Mouse (Mus musculus) lung, embryonic 14.5 days (tissue): Measurements from ENCODE around the gene Tmem251. TPM values are rescaled to one million over a fixed set of nuclear protein-coding genes. Genes with fewer than 3 reads are reported as not detected.

Experiments
- ATAC-seq: fragments of 200-750 bp; cut with Nextera tagmentation; 2 replicates; pipeline ENCODE4 v1.8.0; 2017; ENCODE audit warnings: mild to moderate bottlenecking, moderate TSS enrichment, moderate library complexity; ENCODE audit not compliant: insufficient read depth
- DNase-seq: peaks from one replicate; pipeline ENCODE4 v3.0.0-alpha.2; 2015
- H3K27ac ChIP-seq: fragments of 300-500 bp; sonication (generic); 2 replicates; pipeline ENCODE4 v1.5.1; 2014; ENCODE audit warnings: low read depth, mild to moderate bottlenecking, moderate library complexity
- H3K27me3 ChIP-seq: fragments of 300-500 bp; sonication (generic); 2 replicates; pipeline ENCODE4 v1.6.1; 2014; ENCODE audit warnings: low read length, control low read depth; ENCODE audit not compliant: insufficient read depth
- H3K36me3 ChIP-seq: fragments of 300-500 bp; sonication (generic); 2 replicates; pipeline ENCODE4 v1.6.1; 2014; ENCODE audit warnings: control low read depth; ENCODE audit not compliant: insufficient read depth
- H3K4me1 ChIP-seq: fragments of 300-500 bp; sonication (generic); 2 replicates; pipeline ENCODE4 v1.6.1; 2014; ENCODE audit warnings: antibody characterized with exemption, control low read depth; ENCODE audit not compliant: insufficient read depth
- H3K4me2 ChIP-seq: fragments of 300-500 bp; sonication (generic); 2 replicates; pipeline ENCODE4 v1.6.1; 2014; ENCODE audit warnings: mild to moderate bottlenecking
- H3K4me3 ChIP-seq: fragments of 300-500 bp; sonication (generic); 2 replicates; pipeline ENCODE4 v1.5.1; 2014; ENCODE audit warnings: low read depth, low read length
- H3K9ac ChIP-seq: fragments of 300-500 bp; sonication (generic); 2 replicates; pipeline ENCODE4 v1.6.1; 2014
- H3K9me3 ChIP-seq: fragments of 300-500 bp; sonication (generic); 2 replicates; pipeline ENCODE4 v1.6.1; 2016; ENCODE audit warnings: low read depth, low read length, control low read depth
- CTCF ChIP-seq: IDR thresholded peaks from 2 replicates; pipeline ENCODE4 v1.5.1; 2016; ENCODE audit warnings: antibody characterized with exemption, low read depth
- WGBS: fragments of 180-500 bp; shearing (Covaris S2); extraction: QIAGEN DNeasy Blood & Tissue Kit; methylation state at CpG from one replicate; pipeline ENCODE4 v1.1.7; 2014; 5-methylcytosine and 5-hydroxymethylcytosine counted together
- polyA plus RNA-seq: library from polyadenylated mRNA; unstranded; fragments of >200 nt; fragmentation: Nextera tagmentation; extraction: Ambion mirVana; gene quantifications from 2 replicates; pipeline ENCODE4 v1.2.1, GENCODE M21; 2014

Tmem251 gene
- polyA plus RNA-seq, 1 experiment from 2014 or later: 11.4 TPM

GRCm38 (mm10) chr12:102713153-102713865 is 30.3 kb upstream of the Tmem251 start:
- Histone ChIP-seq H3K36me3 (no peaks in the 10 kb centered on the region), H3K27ac (no peak overlapping the region), H3K4me2 (no peak overlapping the region), H3K27me3 (no peaks in the 10 kb centered on the region), H3K9ac (no peak overlapping the region), H3K4me1 (no peaks in the 10 kb centered on the region), H3K4me3 (no peak overlapping the region), H3K9me3 (no peaks in the 10 kb centered on the region)
- no peak for TF ChIP-seq CTCF
- 58% methylated on average over 20 of the region's 20 CpGs for WGBS
- ATAC-seq: no peak
- DNase-seq: no peak

DNA sequence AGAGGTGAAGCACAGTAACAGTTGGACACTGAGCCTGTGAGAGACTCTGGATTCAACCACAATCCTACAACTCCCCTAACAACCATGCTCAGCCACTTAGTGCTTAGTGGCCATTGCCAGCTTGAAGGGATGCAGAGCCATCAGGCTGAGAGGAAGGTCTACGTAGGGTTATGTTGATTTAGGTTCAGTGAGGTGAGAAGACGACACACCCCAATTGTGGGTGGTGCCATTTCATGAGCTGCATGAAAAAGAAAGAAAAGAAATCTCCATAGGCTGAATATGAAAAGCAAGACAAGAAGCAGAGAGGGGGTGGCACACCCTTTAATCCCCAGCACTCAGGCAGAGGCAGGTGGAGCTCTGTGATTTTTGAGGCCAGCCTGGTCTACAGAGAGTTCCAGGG is 29.4 kb upstream of the Tmem251 start:
- no peak for TF ChIP-seq CTCF
- ATAC-seq (no peak), DNase-seq (no peak)
- Histone ChIP-seq H3K27me3 (no peaks in the 10 kb centered on the region), H3K4me1 (no peaks in the 10 kb centered on the region), H3K36me3 (no peaks in the 10 kb centered on the region), H3K4me3 (no peak overlapping the region), H3K4me2 (no peak overlapping the region), H3K9ac (no peak overlapping the region), H3K9me3 (no peaks in the 10 kb centered on the region), H3K27ac (no peak overlapping the region)
- 65% methylated on average over 2 of the region's 2 CpGs for WGBS

GRCm38 (mm10) chr12:102714654-102715395 is 28.7 kb upstream of the Tmem251 start:
- Histone ChIP-seq H3K36me3 (no peaks in the 10 kb centered on the region), H3K9me3 (no peaks in the 10 kb centered on the region), H3K4me2 (no peak overlapping the region), H3K27ac (no peak overlapping the region), H3K9ac (no peak overlapping the region), H3K27me3 (no peaks in the 10 kb centered on the region), H3K4me3 (no peak overlapping the region), H3K4me1 (no peaks in the 10 kb centered on the region)
- TF ChIP-seq CTCF: no peak
- no peak for ATAC-seq
- 74% methylated on average over 10 of the region's 10 CpGs for WGBS
- no peak for DNase-seq

GRCm38 (mm10) chr12:102719552-102720315 is 23.8 kb upstream of the Tmem251 start:
- ATAC-seq: peak; percentile 50; the same call in 1 of the 2 replicates
- TF ChIP-seq CTCF: peak; percentile 83
- no peaks in the 10 kb centered on the region for H3K9me3 ChIP-seq
- H3K4me2 ChIP-seq: no peak overlapping the region
- no peaks in the 10 kb centered on the region for H3K27me3 ChIP-seq
- H3K9ac ChIP-seq: no peak overlapping the region
- no peaks in the 10 kb centered on the region for H3K4me1 ChIP-seq
- H3K4me3 ChIP-seq: no peak overlapping the region
- peak; percentile 77 for DNase-seq
- H3K27ac ChIP-seq: no peak overlapping the region
- no peaks in the 10 kb centered on the region for H3K36me3 ChIP-seq
- WGBS: 22% methylated on average over 13 of the region's 13 CpGs

DNA sequence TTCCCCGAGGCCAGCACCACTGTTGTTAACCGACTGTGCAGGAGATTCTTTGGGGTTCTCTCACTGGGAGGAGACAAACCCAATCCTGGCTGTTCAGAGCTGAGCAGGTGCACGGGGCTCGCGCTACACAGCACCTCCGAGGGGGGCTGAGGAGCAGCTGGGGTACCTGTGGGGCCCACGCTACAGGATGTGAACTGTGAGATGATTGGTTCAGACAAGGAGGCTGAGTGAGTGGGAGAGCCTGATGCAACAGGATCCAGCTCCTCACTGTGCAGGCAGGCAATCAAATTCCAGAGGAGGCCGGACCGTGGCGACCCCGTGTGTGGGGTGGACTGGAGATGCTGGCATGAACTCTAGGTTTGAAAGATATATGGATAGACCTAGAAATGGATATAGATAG is 21.1 kb upstream of the Tmem251 start:
- Histone ChIP-seq H3K9me3 (no peaks in the 10 kb centered on the region), H3K4me2 (no peak overlapping the region), H3K4me3 (no peak overlapping the region), H3K9ac (no peak overlapping the region), H3K27ac (no peak overlapping the region), H3K27me3 (no peaks in the 10 kb centered on the region), H3K36me3 (no peaks in the 10 kb centered on the region), H3K4me1 (no peaks in the 10 kb centered on the region)
- DNase-seq (no peak), ATAC-seq (no peak)
- WGBS: 46% methylated on average over 11 of the region's 11 CpGs
- TF ChIP-seq CTCF: no peak

- no peak overlapping the region for H3K27ac ChIP-seq
These were observed 20.6 kb upstream of the Tmem251 start for GRCm38 (mm10) chr12:102722966-102723365.

DNA sequence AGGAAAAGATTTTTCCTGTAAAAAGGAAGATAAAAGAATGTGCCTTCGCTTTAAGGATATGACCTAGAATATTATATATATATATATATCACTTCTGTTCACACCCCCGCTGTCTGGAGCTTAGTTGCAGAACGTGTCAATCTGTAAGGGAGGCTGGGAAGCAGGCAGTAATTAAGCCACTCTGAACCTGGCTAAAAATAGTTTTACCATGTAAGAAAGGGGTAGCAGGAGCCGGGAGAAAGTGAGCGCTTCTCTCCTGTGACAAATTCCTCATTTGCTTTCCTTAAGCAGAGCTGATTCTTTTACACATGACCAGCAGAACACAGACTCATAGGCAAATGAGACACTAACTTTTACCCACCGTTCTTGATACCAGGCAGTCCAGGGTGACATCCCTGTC is 19.7 kb upstream of the Tmem251 start:
- no peaks in the 10 kb centered on the region for H3K4me1 ChIP-seq
- no peak for TF ChIP-seq CTCF
- no peaks in the 10 kb centered on the region for H3K36me3 ChIP-seq
- no peak for DNase-seq
- no peak overlapping the region for H3K4me3 ChIP-seq
- no peaks in the 10 kb centered on the region for H3K9me3 ChIP-seq
- WGBS: 68% methylated on average over 6 of the region's 6 CpGs
- no peaks in the 10 kb centered on the region for H3K27me3 ChIP-seq
- H3K4me2 ChIP-seq: no peak overlapping the region
- ATAC-seq: no peak
- H3K9ac ChIP-seq: no peak overlapping the region
- H3K27ac ChIP-seq: no peak overlapping the region

More at GRCm38 (mm10) chr12:102722966-102723365, 20.6 kb upstream of the Tmem251 start:
- H3K9me3 ChIP-seq: no peaks in the 10 kb centered on the region
- DNase-seq (no peak), ATAC-seq (no peak)
- H3K36me3 ChIP-seq: no peaks in the 10 kb centered on the region
- no peak overlapping the region for H3K4me2 ChIP-seq
- H3K9ac ChIP-seq: no peak overlapping the region
- H3K4me1 ChIP-seq: no peaks in the 10 kb centered on the region
- no peaks in the 10 kb centered on the region for H3K27me3 ChIP-seq
- whole genome bisulfite sequencing: 62% methylated on average over 8 of the region's 8 CpGs
- TF ChIP-seq CTCF: no peak
- no peak overlapping the region for H3K4me3 ChIP-seq
